Mouse (Mus musculus) brain, embryonic 14.5 days (tissue): ENCODE results near the gene Zbtb20. TPM values are rescaled to one million over a fixed set of nuclear protein-coding genes. Genes with fewer than 3 reads are reported as not detected.

Experiments used
- DNase-seq: peaks from one replicate; pipeline ENCODE4 v3.0.0-alpha.2; 2011; ENCODE audit warnings: low read depth
- CTCF ChIP-seq: fragments of 200-500 bp; IDR thresholded peaks from 2 replicates; pipeline ENCODE4 v1.5.1; 2012; ENCODE audit warnings: inconsistent platforms, mild to moderate bottlenecking, moderate library complexity, borderline replicate concordance; ENCODE audit not compliant: insufficient read depth, insufficient read length; ENCODE audit errors: extremely low read depth
- POLR2A ChIP-seq: fragments of 200-500 bp; IDR thresholded peaks from 2 replicates; pipeline ENCODE4 v1.6.1; 2012; ENCODE audit warnings: mild to moderate bottlenecking, inconsistent platforms, borderline replicate concordance; ENCODE audit not compliant: poor library complexity, insufficient read depth, insufficient read length, severe bottlenecking; ENCODE audit errors: extremely low read depth
- polyA plus RNA-seq: library from polyadenylated mRNA; depleted of rRNA; stranded (reverse); fragments of >200 nt; gene quantifications from 2 replicates; pipeline ENCODE4 v1.2.3, GENCODE M21; 2012

Zbtb20 gene
- polyA plus RNA-seq, 1 experiment, result 18.0 TPM

GRCm38 (mm10) chr16:43190390-43190789 is 314.7 kb downstream of the Zbtb20 start:
- DNase-seq, result no peak
- TF ChIP-seq CTCF, result no peak
- no peak for TF ChIP-seq POLR2A

GRCm38 (mm10) chr16:43191060-43191850 is 315.6 kb downstream of the Zbtb20 start:
- peak; percentile 29 for DNase-seq
- TF ChIP-seq CTCF (no peak), POLR2A (no peak)

GRCm38 (mm10) chr16:43193631-43194239 is 318.1 kb downstream of the Zbtb20 start:
- peak; percentile 59 for DNase-seq
- TF ChIP-seq CTCF (no peak), POLR2A (no peak)

- no peak for DNase-seq
- TF ChIP-seq POLR2A (no peak), CTCF (no peak)
These were observed 341.8 kb downstream of the Zbtb20 start for GRCm38 (mm10) chr16:43217336-43218006.

GRCm38 (mm10) chr16:43219367-43219766 is 343.7 kb downstream of the Zbtb20 start:
- DNase-seq, result no peak
- TF ChIP-seq CTCF (no peak), POLR2A (no peak)

- peak; percentile 12 for DNase-seq
- TF ChIP-seq CTCF (no peak), POLR2A (no peak)
These were observed 345.6 kb downstream of the Zbtb20 start for GRCm38 (mm10) chr16:43221313-43221712.

GRCm38 (mm10) chr16:43230253-43230652 is 354.6 kb downstream of the Zbtb20 start:
- TF ChIP-seq POLR2A, result no peak
- no peak for TF ChIP-seq CTCF
- DNase-seq, result peak; percentile 40

GRCm38 (mm10) chr16:43234249-43234648 is 358.6 kb downstream of the Zbtb20 start:
- no peak for DNase-seq
- no peak for TF ChIP-seq POLR2A
- no peak for TF ChIP-seq CTCF

GRCm38 (mm10) chr16:43235317-43235716 is 359.6 kb downstream of the Zbtb20 start:
- no peak for TF ChIP-seq CTCF
- DNase-seq, result no peak

GRCm38 (mm10) chr16:43235721-43236159 is 360.1 kb downstream of the Zbtb20 start:
- peak; percentile 56 for DNase-seq
- TF ChIP-seq POLR2A (no peak), CTCF (no peak)

- TF ChIP-seq CTCF (no peak), POLR2A (no peak)
These were observed 361.9 kb downstream of the Zbtb20 start for GRCm38 (mm10) chr16:43237551-43237950.

GRCm38 (mm10) chr16:43247026-43247425 is 371.3 kb downstream of the Zbtb20 start:
- no peak for DNase-seq
- TF ChIP-seq POLR2A (no peak), CTCF (no peak)

More at GRCm38 (mm10) chr16:43237551-43237950, 361.9 kb downstream of the Zbtb20 start:
- DNase-seq, result no peak

- TF ChIP-seq POLR2A (no peak), CTCF (no peak)
- no peak for DNase-seq
These were observed 377.4 kb downstream of the Zbtb20 start for GRCm38 (mm10) chr16:43253077-43253476.

- no peak for DNase-seq
- no peak for TF ChIP-seq CTCF
- no peak for TF ChIP-seq POLR2A
These were observed 378.1 kb downstream of the Zbtb20 start for GRCm38 (mm10) chr16:43253746-43254145.
